Mouse (Mus musculus) heart, adult 11 months (tissue): ENCODE measurements at regions not wholly inside any gene's neighbourhood (a gene's known extent, or its start where the extent isn't known, plus 50 kb on each side); places are given as distances from the start of the nearest gene placed in this dataset.

Experiments used
- DNase-seq: peaks from one replicate; pipeline ENCODE4 v3.0.0; 2022

DNA sequence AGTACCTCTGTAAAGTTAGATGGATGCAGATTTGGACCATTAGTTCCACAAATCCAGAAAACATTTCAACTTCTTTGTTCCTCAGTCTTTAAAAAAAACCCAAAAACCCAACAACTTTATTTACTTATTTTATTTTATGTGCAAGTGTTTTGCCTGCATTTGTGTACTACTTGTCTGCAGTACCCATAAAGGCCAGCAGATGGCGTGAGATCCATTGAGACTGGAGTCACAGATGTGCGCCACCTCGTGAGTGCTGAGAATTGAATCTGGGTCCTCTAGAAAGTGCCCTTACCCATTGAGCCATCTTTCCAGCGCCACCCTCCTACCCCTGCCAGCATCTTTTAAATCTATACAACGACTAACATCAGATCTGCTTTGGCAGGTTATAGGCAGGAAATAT, 53.0 kb downstream of the Gm12689 start:
- no peak for DNase-seq

DNA sequence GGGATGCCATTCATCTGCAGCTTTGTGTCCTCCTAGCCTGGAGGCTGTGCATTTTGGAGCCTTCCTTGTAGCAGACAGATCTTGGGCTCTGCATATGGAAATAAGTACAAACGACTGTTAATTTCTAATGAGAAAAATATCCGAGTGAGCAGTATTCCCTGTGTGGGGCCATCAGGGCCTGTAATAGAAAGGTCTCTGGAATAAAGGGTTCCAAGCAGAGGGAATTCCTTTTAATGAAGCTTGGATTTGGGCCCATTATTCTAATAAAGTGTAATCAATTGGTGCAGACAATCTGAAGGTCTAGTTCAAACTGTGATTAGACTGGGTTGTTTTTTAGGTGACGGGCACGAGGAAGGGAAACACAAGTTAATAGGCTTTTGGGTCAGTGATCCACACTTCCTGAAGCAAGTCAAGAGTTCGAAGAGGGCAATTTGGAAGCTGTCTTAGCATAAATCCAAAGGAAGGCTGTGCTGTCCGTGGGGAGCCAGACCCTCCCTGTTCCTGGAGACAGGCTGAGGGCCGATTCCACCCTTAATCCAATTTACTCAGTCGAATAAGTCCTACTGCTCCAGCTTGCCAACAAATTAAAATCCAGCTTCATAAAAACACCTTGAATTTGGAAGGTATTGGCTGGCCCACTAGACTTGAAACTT, 57.5 kb downstream of the Gm12689 start:
- DNase-seq, result peak; percentile 25

DNA sequence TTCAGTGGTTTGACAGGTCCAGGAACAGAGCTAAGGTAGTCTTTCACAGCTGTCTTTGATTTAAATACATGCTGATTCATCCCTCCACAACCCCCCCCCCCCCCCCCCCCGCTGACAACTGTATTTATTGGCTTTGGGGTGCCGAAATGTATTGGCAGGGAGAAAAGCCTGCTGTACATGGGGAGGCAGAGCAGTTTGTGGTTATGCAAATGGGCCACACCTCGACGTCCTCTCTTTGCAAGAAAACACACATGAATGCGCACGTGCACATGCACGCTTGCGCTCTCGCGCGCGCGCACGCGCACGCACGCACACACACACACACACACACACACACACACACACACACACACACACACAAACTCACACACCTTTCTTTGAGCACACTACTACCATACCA, 58.5 kb downstream of the Gm12689 start:
- peak; percentile 12 for DNase-seq

DNA sequence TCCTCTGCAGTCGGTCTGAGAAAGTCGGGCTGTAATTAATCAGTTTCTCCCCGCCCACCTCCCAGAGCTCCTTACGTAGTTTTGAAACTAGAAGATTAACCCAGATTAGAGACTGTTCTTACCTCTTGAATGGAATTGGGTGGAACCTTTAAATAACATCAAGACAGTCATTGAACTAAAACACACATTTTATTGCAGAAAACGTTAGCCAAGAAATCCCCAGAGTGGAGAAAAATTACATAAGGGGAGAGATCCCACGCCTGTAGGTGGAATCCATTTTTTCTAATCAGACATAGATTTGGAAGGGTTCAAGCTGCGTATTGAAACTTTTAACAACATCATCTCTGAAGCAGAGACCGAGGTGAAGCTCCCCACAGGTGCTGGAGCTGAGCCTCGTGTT, 59.1 kb downstream of the Gm12689 start:
- peak; percentile 37 for DNase-seq

DNA sequence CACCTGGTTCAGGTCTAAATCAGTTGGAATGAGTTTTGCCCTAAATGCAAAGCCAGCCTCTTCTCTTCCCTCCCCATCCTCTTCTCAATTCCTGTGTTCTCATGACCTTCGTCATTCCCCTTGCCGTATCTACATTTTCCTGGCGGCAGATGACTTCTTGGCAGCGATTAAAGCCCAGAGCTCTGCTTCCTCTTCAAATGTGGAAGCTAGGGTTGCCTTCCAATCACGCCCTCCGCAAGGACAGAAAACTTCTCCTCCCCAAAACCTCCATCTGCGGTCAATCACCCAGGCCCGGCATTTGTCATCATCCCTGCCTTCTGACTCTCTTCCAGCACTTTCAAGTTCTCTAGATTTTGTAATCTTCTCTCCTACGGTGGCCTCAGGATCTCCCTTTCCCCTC, 72.3 kb downstream of the Gm12689 start:
- peak; percentile 97 for DNase-seq

DNA sequence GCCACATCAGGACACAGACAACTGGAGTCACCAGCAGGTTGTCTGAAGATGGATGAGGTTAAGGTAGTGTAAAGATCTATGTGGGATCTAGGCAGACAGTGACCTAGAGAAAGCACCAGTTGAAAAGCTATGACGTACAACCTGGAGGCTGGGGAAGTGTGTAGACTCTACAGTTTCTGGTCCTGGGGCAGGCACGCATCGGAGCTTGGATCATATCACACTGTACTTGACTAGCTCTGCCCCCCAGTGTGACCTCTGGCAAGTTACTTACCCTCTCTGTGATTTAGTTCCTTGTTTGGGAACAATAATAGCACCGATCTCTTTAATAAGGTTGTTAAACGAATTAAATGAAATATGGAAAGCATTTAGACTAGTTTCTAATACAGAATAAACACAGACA, 75.5 kb downstream of the Gm12689 start:
- DNase-seq, result peak; percentile 53

DNA sequence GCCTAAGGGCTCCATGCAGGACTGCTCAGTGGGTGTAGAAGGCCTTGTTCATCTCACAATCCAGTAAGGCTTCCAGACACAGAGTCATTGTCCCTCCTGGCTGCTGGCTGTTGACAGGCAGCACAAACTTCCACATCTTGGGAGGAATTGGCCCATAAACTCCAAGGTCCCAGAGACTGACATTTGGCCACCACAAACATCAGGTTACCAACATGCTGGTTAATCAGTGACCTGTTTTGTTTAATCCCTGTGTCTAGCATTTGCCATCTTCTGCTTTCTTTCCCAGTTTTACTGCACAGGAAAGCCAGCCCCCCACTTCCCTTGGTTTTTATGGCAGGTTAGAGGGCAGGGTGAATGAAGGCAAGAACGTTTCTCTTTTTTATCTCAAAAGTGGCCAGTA, 80.5 kb downstream of the Gm12689 start:
- peak; percentile 71 for DNase-seq

DNA sequence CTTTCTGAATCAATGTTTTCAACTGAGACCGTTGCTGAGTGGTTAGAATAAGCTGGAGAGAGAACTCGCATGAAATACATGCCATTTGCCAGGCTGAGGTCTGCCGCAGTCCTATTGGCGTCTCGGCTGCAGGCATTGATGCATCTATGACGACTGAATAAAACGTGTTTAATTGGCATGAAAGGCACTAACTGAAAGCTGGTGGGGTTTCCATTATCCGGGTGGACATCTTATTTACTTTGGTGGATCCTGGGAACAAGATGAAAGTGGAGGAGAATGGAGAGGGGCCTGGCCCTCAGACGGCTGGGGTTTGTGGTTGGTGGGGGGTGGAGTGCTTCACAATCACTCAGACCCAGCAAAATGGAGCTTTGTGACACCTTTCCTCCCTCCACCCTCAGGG, 81.2 kb downstream of the Gm12689 start:
- DNase-seq, result peak; percentile 79

DNA sequence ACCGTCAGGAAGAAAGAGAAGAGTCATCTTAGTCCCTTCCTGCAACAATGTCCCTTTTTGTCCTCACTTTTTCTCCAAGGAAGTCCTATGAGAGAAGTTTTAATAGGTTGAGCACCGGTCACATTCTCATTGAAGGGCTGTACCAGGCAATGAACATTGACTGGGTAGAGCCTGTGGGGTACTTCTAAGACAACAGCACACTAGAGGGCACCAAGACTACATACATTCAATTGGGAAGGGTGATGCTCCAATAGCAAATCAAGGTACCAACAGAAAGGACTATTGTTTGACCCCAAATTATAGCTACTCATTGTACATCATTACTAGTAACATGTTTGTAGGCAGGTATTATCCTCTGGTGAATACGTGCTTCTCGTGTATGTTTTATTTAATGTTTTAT, 84.3 kb downstream of the Gm12689 start:
- peak; percentile 65 for DNase-seq

DNA sequence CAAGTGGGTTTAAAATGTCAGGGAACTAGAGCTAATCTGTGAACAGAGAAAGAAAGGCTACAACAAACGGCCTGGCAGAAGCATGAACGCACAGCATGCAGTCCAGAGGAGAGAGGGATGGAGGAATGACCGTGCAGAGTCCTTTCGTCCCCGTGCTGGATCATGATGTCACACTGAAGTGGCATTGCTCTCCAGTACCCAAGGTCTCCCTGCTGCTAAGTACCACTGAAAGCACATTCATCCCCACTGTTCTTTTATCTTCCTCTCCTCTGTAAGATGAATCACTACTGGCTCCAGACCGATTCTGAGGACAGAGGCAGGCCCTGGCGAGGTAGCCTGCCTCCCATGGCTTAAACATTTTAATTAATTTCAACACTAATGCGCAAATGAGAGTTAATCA, 89.7 kb downstream of the Gm12689 start:
- DNase-seq, result peak; percentile 80

DNA sequence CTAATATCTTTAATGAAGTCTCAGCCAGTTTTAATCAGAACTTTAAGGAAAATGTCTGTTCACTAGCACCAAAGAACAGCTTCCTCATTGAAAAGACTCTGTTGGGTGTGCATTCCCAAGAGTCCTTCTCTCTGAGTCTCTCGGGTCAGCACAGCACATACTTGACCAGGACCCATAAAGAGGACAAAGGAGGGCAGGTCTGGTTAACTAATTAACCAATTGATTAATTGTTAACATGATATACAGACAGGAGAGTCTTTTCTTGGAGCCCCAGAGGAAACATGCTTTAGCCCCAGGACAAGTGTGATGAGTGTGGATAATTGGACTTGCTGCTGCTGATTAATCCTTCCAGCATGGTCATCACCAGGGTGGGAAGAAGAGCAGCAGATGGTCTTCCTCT, 93.7 kb downstream of the Gm12689 start:
- DNase-seq, result peak; percentile 17

DNA sequence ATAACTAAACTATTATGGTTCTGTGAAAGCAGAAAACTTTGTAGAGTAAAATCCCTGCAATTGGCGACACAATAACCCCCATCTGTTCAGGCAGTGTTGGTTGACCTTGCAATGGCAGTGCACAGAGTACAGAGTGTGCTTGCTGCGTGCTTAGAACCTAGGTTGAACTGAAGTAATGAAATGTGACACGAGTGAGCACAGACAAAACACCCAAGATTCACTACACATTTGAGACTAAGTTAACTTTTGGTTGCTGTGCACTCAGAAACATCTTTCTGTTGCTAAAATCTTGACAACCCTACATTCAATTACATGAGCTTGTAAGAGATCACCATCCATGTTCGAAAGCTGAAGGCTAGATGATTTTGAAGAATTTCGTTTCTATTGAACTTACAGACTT, 97.3 kb downstream of the Gm12689 start:
- DNase-seq, result no peak

DNA sequence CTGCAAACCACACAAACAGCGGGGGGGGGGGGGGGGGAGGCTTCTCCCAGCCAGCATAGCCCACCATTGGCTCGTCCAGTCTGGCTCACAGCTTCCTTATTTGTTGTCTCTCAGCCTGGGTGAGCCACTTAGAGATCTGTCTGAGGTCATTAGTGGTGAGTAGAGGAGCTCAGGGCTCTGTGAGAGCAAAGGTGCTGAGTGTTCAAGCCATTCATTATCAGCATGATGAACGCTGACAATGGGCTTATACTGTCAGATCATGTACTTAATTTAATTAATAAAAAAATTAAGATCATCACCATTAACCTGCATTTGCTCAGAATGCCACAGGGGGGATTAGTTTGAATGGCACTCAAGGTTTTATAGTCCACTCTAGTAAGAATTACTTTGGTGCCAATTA, 98.5 kb downstream of the Gm12689 start:
- peak; percentile 28 for DNase-seq

DNA sequence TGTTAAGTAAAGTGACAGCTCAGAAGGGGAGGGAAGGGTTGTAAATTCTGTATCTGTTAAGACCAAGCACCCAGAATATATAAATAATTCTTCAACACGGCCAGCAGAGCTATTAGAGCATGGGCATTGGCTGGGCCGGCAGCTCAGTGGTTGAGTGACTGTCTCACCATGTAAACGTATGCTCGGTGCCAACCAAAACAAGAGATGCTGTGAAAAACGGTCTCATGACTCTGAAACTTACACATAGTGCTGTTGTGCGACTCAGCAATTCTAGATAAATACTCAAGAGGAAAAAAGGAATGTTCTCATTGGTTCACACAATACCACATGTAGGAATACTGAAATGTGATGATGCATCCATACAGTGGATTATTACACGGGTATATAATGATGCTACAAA, 111.8 kb downstream of the Gm12689 start:
- no peak for DNase-seq

DNA sequence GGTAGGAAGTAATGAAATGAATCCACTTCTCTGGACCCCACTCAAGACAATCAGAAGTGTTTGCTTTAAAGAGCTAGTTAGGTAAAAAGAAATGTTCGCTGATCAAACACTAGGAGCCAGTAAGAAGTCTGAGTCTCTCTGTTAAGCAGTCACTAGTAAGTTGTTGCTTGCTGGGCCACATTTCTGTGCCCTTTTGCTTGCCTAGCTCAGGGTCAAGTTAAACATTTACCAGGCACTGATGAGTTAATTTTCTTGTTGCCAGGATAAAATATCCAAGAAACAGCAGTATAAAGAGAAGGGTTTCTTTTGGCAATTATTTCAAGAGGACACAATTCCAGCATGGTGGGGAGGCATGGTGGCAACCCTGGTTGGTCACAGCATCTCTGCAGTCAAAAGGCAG, 127.7 kb downstream of the Gm12689 start:
- DNase-seq, result no peak

DNA sequence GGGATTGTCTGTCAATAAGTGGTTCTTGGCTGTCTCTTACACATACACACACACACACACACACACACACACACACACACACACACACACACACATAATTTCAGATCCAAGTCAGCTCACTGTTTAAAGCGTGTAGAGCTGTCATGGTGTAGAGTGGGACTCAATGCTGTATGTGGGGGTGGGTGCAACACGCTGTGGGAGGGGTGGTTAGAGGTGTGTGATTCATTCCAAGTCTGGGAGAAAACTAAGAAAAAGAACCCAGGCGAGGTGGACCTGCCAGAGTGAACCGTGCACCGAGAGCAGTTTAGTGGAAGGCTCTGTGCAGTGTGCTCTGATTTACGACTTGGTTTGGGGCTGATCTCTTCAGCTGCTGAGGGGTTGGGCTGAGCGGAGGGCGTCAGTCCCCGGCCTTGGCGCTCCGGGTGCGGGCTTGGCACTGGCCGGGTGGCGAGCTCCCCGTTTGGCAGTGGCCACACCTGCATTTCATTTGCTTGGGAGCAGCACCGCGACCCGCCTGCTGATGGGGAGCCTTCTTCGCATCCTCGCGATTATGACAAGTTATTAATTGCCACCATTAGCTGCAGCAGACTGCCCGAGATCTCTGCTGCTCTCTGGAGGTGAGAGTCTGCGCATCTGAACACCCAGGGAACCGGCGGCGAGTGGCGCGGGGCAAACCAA, 149.5 kb downstream of the Gm12689 start:
- DNase-seq, result peak; percentile 78

DNA sequence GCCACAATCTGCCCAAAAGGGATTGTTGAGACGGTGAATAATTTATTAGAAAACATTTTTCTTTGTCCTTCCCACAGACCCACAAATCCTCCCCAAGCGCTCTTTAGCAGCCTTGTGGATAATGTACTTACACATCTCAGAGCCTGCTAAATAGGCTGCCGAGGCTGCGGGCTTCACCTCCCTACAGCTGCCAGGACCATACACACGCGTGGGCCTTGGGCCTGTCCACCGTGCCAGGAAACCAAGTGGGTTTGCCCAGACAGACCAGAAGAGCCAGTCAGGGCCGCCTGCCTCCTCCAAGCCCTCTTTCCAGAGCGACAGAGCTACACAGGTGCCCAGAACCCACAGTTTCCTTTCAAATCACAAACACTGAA, 150.0 kb downstream of the Gm12689 start:
- DNase-seq, result peak; percentile 85

DNA sequence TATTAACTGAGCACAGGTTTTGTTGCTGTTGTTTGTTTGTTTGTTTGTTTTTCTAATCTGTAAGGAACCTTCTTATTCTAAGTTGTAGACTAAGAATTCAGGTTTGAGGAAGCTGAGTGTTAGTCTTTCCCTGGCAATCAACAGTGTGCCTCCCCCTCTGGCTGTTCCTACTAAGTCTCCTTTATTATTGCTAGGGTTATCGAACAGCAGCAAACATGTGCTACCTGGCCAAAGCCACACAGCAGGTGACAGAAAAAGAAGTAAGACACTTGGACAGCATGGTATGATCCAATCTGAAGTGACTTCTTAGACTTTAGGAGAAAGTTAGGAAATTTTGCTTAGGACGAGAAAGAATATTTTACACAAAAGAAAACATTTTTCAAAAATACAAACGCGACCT, 163.3 kb downstream of the Gm12689 start:
- DNase-seq, result no peak

DNA sequence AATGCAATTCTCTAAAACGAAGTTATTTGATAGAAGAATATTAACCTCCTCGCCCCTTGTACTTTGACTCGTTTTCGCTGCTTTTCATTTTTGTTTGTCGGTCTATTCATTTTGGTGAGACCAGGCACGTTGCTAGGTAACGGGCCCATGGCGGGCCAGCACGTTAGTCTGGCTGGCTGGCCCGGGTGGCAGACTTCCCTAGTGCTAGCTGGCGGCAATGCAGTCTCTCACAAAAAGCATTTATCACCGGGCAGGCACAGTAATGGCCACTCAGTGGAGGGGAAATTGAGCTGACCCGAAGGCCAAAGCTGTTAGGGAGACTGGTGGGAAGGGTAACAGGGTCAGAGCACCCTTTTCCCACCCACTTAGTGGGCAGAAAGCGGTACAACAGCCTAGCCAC, 163.7 kb downstream of the Gm12689 start:
- peak; percentile 52 for DNase-seq

DNA sequence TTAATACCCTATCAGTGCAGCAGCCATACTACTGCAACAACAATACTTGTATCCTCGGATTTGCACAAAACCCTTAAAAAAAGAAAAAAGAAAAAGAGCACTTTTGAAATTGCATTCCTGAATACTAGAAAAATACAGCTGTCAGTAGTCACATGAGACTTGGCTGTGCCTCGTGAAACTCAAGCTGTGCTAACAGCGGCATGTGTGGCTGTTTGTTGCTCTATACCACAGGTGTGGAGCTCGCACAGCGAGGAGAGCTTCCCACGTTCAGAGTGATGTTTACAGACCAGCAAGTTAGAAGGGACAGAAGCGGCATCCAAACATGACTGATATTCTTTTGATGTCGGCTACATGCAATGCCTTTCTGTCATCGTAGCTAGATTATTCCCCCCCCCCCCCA, 169.8 kb downstream of the Gm12689 start:
- DNase-seq, result peak; percentile 75

DNA sequence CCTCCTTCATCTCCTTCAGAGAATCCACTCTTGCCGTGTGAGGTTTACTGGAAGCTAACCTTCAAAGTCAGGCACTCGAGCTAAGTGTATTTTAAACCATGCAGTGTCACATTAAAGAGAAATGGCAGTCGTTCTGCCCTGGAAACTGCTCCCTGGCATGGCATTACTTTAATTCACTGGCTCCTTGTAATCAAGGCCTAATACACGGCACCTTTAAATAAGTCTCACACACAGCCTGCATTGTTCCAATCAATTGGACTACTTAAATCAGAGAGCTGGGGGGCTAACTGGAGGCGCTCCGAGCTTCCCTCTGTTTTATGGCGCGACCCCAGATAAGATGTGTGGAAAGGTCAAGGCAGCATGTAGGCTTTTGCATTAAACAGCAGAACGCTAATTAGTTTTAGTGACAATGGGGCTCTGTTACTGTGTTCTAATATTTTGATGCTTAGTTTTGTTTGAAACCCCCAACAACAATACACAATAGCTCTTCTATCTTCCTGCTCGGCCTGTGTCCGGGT, 180.1 kb downstream of the Gm12689 start:
- peak; percentile 71 for DNase-seq

DNA sequence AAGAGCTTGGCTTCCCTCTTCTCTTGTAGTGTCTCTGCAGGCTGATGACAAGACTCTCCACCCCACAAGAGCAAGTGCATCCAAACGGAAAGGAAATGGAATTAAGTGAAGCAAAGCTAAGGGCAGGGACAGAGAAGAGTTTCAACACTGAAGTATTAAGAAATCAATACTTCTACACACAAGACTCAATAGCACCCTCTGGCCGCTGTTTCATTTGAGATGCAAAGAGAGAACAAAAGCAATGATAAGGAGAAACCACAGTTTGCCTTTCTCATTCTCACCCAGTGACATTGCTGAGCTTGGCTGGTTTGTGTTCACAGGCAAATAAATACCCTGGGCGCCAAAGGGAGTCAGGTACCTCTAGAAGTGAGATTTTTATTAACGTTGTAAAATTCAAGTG, 171.8 kb upstream of the Foxd3 start:
- DNase-seq, result peak; percentile 34

DNA sequence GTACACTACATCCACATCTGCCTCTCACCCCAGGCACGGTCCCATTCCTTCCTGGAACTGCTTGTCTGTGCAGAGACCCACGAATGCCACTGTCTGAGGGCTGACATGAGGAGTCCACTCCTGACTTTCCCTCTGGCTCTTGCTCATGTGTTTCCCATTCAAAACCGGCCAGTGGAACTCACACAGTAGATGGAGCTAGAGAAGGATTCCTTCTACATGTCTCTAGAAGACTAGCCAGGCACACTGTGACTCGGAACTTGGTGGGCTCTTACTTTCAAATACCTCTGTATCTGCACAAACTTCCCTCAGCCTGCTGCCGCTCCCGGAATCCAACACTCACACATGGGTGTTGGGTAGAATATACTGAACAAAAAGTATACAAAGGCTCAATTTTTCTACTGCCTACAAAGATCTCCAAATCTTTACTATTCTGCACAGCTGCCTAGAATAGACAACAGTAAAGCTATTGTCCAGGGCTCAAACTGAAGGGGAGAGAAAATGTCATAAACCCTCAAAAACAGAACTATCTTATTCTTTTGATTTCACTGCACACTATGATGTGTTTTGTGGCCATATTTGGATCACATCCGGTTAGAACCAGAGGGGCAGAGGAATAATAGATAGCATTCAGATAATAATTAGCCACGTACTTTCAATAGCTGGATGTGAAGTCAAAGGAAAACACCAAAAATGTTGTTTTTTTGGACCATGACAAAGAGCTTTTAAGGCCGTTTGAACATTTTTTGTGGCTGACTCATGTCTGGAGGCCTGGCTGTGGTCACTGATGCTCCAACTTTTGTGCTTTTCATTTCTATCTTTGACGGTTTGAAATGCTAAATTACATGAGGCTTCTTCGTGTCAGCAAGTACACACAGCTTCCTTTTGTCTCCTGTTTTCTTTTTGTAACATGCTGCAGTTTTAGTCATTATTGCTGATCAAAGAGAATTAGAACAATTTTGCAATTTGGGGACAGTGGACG, 164.3 kb upstream of the Foxd3 start:
- DNase-seq, result peak; percentile 79
